Mouse (Mus musculus): ENCODE data around the gene Ajuba.
"Not testable (repeated sequence)": the region's sequence is repeated elsewhere in the genome, so short reads cannot be mapped to it uniquely, and the experiment has no call there.

Ajuba gene

DNA sequence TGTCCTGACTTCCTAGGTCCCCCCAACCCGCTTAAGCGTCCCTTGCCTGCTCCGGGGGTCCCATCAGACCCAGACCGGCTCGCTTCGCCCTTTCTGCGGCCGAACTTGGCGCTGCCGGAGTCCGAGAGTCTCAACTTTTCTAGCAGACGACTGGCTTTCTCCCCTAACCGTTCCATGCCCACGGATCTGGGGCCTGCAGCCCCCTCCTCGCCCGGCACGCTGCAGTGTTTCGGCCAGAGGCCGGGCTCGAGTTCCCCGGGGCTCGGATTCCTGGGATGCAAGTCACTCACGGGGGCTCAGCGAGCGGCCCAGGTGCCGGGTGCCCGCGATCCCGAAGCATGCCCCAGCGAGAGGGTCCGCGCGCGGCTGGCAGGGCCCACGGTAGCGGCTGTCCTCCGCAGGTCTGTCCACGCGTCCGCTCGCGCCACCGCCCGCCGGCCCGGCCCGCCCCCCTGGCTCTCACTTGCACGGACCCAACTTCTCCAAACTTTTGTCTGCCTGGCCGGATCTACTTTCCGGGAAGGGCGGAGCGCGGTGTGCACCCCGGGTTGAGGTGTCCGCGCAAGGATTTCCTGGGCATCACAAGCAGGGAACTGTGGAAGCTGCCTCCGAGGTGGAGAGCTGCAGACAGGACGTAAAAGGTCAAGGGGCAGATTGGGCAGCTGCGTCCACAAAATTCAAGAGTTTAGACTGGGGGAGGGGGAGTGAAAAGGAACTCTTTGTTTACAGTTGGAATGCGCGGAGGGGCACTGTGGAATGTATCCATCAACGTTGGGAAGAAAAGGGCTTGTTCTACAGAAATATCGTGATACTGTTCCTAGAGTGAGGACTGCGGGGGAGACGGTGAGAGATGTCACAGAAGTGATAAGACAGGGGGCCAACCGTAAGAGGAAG, at the start of gene Ajuba:
Gene Ajuba, minus strand, starts transcription at position 470 of the 894 bp plus-strand sequence.
- peak; percentile 28 to 40 for DNase-seq

DNA sequence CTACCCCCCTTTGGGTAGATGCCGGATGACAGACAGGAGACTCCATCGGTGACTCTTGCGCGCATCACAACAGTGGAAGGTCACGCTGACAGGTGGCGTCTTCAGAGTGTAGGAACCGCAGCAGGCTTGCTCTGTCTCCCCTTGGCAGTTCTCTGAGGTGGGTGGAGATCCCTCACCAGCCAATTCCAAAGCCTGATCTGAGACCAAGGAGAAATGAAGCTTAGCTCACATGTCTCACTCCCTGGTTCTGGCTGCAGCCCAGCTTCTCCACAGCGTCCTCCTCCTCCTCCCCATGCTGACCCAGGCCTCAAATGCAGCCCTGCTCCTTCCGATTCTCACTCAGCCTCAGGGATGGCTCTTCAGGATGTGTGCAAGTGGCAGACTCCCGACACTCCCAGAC, 47.6 kb upstream of the Ajuba start:
- DNase-seq = no peak

- no peak for DNase-seq
Measured at GRCm38 (mm10) chr14:54623334-54623733, 46.0 kb upstream of the Ajuba start.

DNA sequence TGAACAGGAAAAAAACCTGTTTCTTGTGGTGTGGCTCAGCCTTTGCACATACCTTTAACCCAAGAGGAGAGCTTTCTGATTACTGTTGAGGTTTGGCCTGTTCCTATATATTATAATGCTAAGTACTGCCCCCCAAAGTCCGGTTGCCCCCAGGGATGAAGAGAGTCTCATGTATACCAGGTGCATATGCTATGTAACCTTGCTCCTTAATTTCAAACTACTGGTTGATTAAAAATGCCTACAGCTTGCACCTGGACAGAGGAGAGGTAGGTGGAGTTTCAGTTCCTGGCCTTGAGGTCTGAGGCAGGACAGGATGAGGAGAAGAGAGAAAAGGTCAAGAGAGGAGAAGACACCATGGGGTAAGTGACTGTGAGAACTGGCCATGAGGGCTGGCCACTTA, 43.8 kb upstream of the Ajuba start, which contains the start of gene Psmb11:
Gene Psmb11, plus strand, starts transcription at position 301 of the 400 bp plus-strand sequence.
- DNase-seq = no peak

- peak; percentile 89 to 90 for DNase-seq
Measured at GRCm38 (mm10) chr14:54617897-54618365, 40.6 kb upstream of the Ajuba start, which contains the start of gene Psmb5. Gene Psmb5, minus strand, starts transcription at chr14:54618022.

DNA sequence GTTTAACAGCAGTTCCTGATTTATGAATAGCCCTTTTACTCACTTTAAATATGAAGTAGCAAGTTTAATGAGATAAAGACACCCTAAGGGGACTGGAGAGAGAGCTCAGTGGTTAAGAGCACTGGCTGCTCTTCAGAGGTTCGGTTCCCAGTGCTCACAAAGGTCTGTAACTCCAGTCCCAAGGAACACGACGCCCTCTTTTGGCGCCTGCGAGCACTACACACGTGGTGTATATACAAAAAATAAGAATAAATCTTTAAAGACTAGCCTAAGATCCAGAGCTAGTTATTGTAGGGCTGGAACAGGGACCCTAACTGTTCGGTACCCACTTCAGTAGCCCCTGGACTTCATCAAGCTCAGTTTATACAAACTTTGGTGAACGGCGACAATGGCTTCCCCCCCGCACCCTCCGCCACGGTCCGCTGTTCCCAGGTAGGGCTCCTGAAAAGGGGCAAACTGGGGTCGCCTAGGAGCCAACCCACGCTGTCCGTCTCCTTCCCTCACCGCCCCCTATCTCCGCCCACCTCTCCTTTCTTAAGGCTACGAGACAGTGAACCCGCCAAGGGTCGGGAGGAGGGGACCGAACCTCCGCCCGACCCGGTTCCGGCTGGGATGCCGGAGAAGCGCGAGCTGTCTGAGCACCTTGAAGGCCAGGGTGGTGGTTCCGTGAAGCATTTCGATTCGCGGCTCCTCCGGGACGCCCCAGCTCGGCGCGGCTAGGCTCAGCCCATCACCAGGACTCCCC, 40.0 kb upstream of the Ajuba start:
- no peak for DNase-seq

DNA sequence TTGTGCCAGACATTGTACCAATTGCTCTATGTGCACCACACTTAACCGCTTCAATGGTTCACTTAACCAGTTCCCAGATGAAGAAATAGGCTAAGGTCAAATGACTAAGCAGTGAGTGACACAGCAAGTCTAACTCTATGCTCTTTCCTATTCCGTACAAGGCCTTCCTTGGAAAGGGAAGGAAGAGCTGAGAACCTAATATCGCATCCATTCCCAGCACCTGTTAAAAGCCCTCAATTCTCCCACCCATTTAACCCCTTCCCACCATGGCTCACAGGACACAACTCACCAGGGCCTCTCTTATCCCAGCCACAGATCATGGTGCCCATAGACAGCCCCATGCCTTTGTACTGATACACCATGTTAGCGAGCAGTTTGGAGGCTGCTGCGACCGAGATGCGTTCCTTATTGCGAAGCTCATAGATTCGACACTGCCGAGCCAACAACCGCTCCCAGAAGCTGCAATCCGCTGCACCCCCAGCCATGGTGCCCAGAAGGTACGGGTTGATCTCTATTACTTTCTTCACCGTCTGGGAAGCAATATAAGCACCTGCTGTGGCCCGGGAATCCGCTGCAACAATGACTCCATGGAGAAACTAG, 39.0 kb upstream of the Ajuba start:
- DNase-seq = no peak

- DNase-seq = not testable (repeated sequence)
Measured at GRCm38 (mm10) chr14:54614130-54614529, 36.8 kb upstream of the Ajuba start.

GRCm38 (mm10) chr14:54610648-54611047, 33.3 kb upstream of the Ajuba start:
- no peak for DNase-seq

- DNase-seq = no peak
Measured at GRCm38 (mm10) chr14:54609962-54610361, 32.6 kb upstream of the Ajuba start.

DNA sequence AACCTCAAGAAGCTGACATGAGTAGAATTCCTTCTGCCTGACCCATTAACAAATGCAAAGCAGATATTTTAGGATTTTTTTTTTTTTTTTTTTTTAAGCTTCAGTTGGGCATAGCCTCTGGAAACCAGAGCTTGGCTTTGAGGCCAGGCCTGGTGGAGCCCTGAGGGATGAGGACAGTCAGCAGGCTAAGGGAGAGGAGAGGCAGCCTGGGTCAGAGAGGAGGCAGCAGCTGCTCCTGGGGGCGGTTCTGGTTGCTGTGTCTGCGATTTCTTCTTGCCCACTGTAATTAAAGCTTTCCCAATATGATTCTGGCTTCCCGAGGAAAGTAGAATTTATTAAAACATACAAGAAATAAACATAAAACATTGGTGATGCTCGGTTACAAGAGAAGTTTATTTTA, 31.9 kb upstream of the Ajuba start:
- DNase-seq = no peak

DNA sequence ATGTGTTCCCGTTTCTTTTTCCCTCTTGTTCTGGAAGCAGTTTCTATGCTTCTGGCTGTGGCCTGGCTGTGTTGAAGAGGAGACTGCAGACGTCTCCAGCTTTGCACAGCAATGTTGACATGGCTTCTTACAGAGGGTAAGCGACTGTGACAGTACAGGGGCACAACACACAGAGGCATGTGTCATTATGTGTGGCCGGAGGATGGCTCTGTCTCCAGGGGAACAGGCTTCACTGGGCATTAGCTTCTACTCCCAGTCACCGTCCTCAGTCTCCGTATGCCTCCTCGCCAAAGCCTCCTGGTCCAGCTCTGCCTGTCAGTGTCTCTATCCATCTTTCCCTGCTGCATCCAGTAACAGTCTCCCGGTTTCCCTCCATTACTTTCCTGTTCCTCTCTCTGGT, 29.9 kb upstream of the Ajuba start:
- DNase-seq = no peak

DNA sequence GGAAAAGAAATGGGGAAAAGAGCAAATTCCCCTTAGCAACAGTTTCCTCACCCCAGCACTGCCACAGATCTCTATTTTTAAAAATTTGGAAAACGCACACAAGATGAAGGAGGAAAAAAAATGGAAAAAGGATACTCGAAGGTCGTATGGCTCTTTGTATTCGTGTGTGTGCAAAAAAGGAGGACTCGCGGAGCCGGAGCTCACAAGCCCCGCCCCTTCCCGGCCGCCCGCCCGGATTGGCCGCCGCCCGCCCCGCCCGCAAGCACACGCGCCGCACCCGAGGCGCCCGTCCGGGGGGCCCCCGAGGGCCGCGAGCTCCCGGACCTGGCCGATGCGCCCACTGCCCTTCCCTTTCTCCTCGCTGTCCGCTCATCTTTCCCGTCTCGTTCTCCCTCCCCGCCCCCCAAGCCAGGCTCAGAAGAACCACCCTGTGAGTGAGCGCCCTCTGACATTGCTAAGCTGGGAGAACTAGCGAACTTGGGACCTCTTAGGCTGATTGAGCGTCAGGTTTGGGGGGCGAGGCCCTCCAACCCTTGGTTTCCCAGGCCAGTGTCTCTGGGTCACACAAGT, 28.5 kb upstream of the Ajuba start, which contains the start of gene 4931414P19Rik:
Gene 4931414P19Rik, minus strand, starts transcription at position 242 of the 570 bp plus-strand sequence.
- peak; percentile 83 to 88 for DNase-seq

- no peak for DNase-seq
Measured at GRCm38 (mm10) chr14:54603686-54604085, 26.3 kb upstream of the Ajuba start.

GRCm38 (mm10) chr14:54603038-54603654, 25.8 kb upstream of the Ajuba start:
- peak; percentile 95 to 98 for DNase-seq

DNA sequence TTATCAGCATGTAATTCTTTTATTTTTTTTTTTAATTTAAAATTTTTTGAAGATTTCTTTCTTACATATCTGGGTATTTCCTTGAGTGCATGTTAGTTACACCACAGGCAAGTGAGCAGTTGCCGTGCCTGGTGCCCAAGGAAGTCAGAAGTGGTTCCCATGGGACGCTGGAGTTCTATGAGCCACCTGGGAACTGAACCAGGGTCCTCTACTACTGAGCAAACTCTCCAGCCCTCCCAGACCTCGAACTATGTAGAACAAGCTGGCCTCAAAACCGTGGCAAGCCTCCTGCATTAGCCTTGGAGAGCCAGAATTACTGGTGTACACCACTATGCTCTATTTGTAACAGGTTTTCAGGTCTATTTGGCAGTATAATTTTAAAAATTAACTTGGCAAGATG, 25.3 kb upstream of the Ajuba start:
- DNase-seq = peak; percentile 23 to 43

- DNase-seq = no peak
Measured at GRCm38 (mm10) chr14:54601601-54602000, 24.2 kb upstream of the Ajuba start.

DNA sequence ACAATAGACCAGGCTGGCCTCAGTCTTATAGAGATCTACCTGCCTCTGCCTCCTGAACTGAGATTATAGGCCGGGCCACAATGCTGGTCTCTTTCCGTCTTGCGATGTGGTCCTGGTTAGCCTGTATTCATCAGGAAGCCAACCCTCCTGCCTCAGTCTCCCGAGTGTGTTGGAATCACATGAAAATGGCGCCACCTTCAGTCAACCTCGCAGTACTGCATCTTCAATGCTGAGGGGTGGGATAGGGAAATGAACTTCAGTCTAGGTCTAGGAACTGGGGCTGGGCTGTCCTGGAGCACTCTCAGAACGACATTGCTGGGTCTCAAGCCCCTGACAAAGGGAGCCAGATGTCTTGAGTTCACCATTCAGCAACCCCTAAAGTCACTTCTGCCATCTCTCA, 19.7 kb upstream of the Ajuba start:
- no peak for DNase-seq

DNA sequence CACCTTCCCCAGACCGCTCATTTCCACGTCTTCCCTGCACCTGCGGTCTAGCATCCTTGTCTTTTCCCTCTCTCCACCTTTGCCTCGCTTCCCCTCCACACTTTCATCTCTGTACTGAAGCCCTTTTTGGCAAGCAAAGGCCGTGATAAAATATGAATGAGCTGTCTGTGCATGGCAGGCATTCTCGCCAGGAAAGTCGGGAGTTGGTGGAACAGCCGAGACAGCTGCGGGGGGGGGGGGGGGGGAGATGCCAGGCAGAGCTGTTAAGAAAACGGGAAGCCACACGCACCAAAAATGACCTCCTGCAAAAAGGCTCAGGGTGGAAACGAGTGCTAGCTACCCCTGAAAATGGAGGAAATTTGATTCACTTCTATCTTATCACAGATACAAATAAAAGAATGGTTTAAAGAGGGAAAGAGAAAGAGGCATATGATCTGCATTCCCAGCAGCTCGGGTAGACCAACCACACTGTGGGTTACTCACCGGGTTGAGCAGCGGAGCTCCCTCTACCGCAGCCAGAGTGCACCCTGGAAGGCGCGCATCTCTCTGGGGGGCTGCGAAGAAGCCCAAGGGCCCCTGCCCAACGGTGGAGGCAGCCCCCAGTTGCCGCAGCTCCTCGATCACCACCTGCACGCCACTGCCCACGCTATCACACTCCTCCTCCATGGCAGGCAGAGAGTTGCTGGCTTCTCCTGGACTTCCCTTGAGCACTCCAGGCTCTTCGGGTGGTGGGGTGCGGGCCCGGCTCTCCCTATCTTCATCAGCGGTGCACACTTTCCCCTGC, 17.5 kb upstream of the Ajuba start:
- DNase-seq = no peak

DNA sequence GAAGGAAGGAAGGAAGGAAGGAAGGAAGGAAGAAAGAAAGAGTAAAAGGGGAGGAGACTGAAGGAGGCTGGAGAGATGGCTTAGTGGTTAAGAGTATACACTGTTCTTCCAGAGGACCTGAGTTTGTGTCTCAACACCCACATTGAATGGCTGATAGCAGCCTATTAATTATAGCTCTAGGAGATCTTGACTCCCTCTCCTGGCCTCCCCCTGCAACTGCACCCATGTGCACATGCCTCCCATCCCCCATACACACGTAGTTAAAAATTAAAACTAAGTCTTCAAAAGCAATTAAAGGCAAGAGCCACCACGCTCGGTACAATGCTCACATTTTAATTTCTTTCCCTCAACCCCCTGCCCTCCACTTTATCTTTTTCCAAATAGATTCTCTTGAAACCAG, 16.7 kb upstream of the Ajuba start:
- DNase-seq = no peak

- no peak for DNase-seq
Measured at GRCm38 (mm10) chr14:54592319-54592934, 15.1 kb upstream of the Ajuba start.
